ENCODE assay signal across 7 mouse cellular contexts in the genomic region with DNA sequence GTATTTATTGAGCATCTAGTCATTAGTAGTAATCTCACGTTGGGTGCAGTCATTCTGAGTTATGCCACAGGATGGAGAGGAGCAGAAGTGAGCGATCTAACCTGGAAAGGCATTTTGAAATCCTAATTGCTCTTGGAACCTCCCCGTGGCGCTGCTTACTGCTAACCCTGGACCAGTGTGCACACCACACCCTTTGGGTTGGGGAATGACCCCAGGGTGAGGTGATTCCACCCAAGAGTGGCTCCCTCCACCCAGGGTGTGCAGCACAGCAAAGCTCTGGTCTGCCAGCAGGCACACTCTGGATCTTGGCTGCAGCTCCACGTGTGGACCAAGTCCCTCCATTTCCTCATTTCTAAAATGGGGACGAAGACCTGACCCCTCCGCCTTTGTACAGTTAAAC. TPM values are rescaled to one million over a fixed set of nuclear protein-coding genes. Genes with fewer than 3 reads are reported as not detected.
A peak's percentile ranks its signal among the peaks of the same experiment; 100 is the strongest.
DNase-seq lines count a peak whose midpoint lies in the region; ATAC-seq and TF ChIP-seq lines count a peak whose summit lies in the region.

No protein-coding gene starts in this region.

- H3K4me1 ChIP-seq in spleen, adult 2 months (ENCODE audit: control insufficient read depth, insufficient read depth, insufficient read length): peaks cover 39% of the 10 kb centered on the region
- H3K4me1 ChIP-seq in heart, embryonic 10.5 days: peaks cover 85% of the 10 kb centered on the region
- peaks cover 92% of the 10 kb centered on the region for H3K4me1 ChIP-seq in liver, embryonic 12.5 days
- peaks cover 28% of the 10 kb centered on the region for H3K4me1 ChIP-seq in stomach, postnatal 0 days (replicated peaks; ENCODE audit: control insufficient read depth, insufficient read depth)

- H3K4me3 ChIP-seq in spleen, adult 2 months (ENCODE audit: extremely low read depth, insufficient read depth, insufficient read length): no peak overlapping the region
- H3K4me3 ChIP-seq in heart, embryonic 10.5 days: peak overlapping the region; percentile 43; the same call in 1 of the 2 replicates
- H3K4me3 ChIP-seq in liver, embryonic 12.5 days: peak overlapping the region; percentile 100
- no peak overlapping the region for H3K4me3 ChIP-seq in stomach, postnatal 0 days (ENCODE audit: low read depth, low read length)

- H3K27me3 ChIP-seq in spleen, adult 2 months (ENCODE audit: control insufficient read depth, insufficient read depth, low read length): no peaks in the 10 kb centered on the region
- H3K27me3 ChIP-seq in heart, embryonic 10.5 days (ENCODE audit: insufficient read depth, poor library complexity, severe bottlenecking): no peaks in the 10 kb centered on the region
- no peaks in the 10 kb centered on the region for H3K27me3 ChIP-seq in liver, embryonic 12.5 days (replicated peaks)
- no peaks in the 10 kb centered on the region for H3K27me3 ChIP-seq in stomach, postnatal 0 days (ENCODE audit: control insufficient read depth, insufficient read depth, low read length)

- peaks cover 5% of the 10 kb centered on the region for H3K36me3 ChIP-seq in spleen, adult 2 months (ENCODE audit: control insufficient read depth, insufficient read depth, low read length)
- peaks cover 8% of the 10 kb centered on the region for H3K36me3 ChIP-seq in heart, embryonic 10.5 days
- H3K36me3 ChIP-seq in liver, embryonic 12.5 days: peaks cover 45% of the 10 kb centered on the region
- H3K36me3 ChIP-seq in stomach, postnatal 0 days (ENCODE audit: control insufficient read depth, insufficient read depth, low read length): no peaks in the 10 kb centered on the region

- no peak for ATAC-seq in liver, embryonic 12.5 days
- no peak; the same call in 1 of the 2 replicates for ATAC-seq in stomach, postnatal 0 days (ENCODE audit: low FRiP score, low TSS enrichment)
- no peak for ATAC-seq in megakaryocyte progenitor cell, adult 5-6 weeks (replicated peaks; ENCODE audit: poor library complexity)

- H3K9me3 ChIP-seq in heart, embryonic 10.5 days: no peaks in the 10 kb centered on the region
- H3K9me3 ChIP-seq in liver, embryonic 12.5 days (replicated peaks): no peaks in the 10 kb centered on the region
- no peaks in the 10 kb centered on the region for H3K9me3 ChIP-seq in stomach, postnatal 0 days (ENCODE audit: control insufficient read depth, low read length)

- TF ChIP-seq EP300 in stomach, postnatal 0 days (optimal IDR thresholded peaks at IDR 0.05): no peak

- 65% methylated on average over 7 of the region's 7 CpGs for WGBS in spleen, adult 2 months
- WGBS in heart, embryonic 10.5 days: 82% methylated on average over 7 of the region's 7 CpGs
- WGBS in liver, embryonic 12.5 days (ENCODE audit: insufficient replicate concordance): 71% methylated on average over 7 of the region's 7 CpGs
- WGBS in stomach, postnatal 0 days: 45% methylated on average over 7 of the region's 7 CpGs

- no peak for TF ChIP-seq POLR2A in spleen, adult 2 months (IDR thresholded peaks at IDR 0.05; ENCODE audit: low read depth, low read length)

- DNase-seq in spleen, adult 2 months (ENCODE audit: low read depth in 1 of 2, low spot score in 2 of 2): no peak
- no peak for DNase-seq in spleen, postnatal 36 days (ENCODE audit: low spot score in 2 of 2)
- no peak for DNase-seq in heart, embryonic 10.5 days (ENCODE audit: low spot score)
- DNase-seq in stomach, postnatal 0 days (ENCODE audit: low spot score): peak; percentile 54
- DNase-seq in adipocyte (ENCODE audit: low spot score): no peak

- peak overlapping the region; percentile 99 for H3K9ac ChIP-seq in liver, embryonic 12.5 days
- no peak overlapping the region for H3K9ac ChIP-seq in stomach, postnatal 0 days (ENCODE audit: low read length)

- peak overlapping the region; percentile 97 for H3K4me2 ChIP-seq in liver, embryonic 12.5 days
- peak overlapping the region; percentile 45 for H3K4me2 ChIP-seq in stomach, postnatal 0 days (replicated peaks; ENCODE audit: low read depth)

- TF ChIP-seq CTCF in spleen, adult 2 months (IDR thresholded peaks at IDR 0.05; ENCODE audit: extremely low read depth, insufficient read depth, insufficient read length, insufficient replicate concordance): no peak
- TF ChIP-seq CTCF in stomach, postnatal 0 days (IDR thresholded peaks at IDR 0.05; ENCODE audit: low read depth): peak; percentile 32; the same call in 1 of the 2 replicates

- peak overlapping the region; percentile 7; the same call in 1 of the 2 replicates for H3K27ac ChIP-seq in spleen, adult 2 months (ENCODE audit: insufficient read depth, low read length)
- H3K27ac ChIP-seq in heart, embryonic 10.5 days: peak overlapping the region; percentile 99
- peak overlapping the region; percentile 97 for H3K27ac ChIP-seq in liver, embryonic 12.5 days
- H3K27ac ChIP-seq in stomach, postnatal 0 days (replicated peaks): peak overlapping the region; percentile 96

RNA-seq across cellular contexts. Expression of gene Klf3, which starts 6.1 kb away (rescaled TPM):
- polyA plus RNA-seq in spleen, adult 2 months (2012; rRNA removed): 75.2 and 111 TPM in 2 replicates
- polyA plus RNA-seq in heart, embryonic 10.5 days (2016; fragmentation: Nextera tagmentation; extraction: Ambion mirVana): 49.6 and 61.8 TPM in 2 replicates
- polyA plus RNA-seq in liver, embryonic 12.5 days (2016; fragmentation: Nextera tagmentation; extraction: Ambion mirVana): 91.2 and 105 TPM in 2 replicates
- polyA plus RNA-seq in stomach, postnatal 0 days (2015; fragmentation: Nextera tagmentation; extraction: Ambion mirVana): 97.5 and 101 TPM in 2 replicates
- 30.7 and 42.7 TPM in 2 replicates for total RNA-seq in megakaryocyte progenitor cell, adult 5-6 weeks (2015)
- 9.4 and 12.5 TPM in 2 replicates for total RNA-seq in megakaryocyte progenitor cell, adult 5-6 weeks (2017)

Comparison
In these comparisons a context has a peak if more than half of its experiments do, and no peak if none do; other contexts are left out.
1. H3K27ac ChIP-seq: peak in every context shown above with its lines; median percentile 99 in heart, embryonic 10.5 days; 97 in liver, embryonic 12.5 days; 96 in stomach, postnatal 0 days; 7 in spleen, adult 2 months.
2. H3K4me3 ChIP-seq: peak in heart, embryonic 10.5 days (single experiment) and liver, embryonic 12.5 days (single experiment); none in spleen, adult 2 months (single experiment) and stomach, postnatal 0 days (single experiment).